Mouse (Mus musculus): ENCODE results near the gene Sdad1.

GRCm38 (mm10) chr5:92256218-92256617, 54.1 kb downstream of the Sdad1 start, which contains the start of gene Ppef2:
- TF ChIP-seq CTCF (conservative IDR thresholded peaks at IDR 0.05 in 1 of 2, IDR thresholded peaks at IDR 0.05 in 1 of 2; ENCODE audit: low read depth in 2 of 2, low read length in 2 of 2) (no peak), POLR2A (IDR thresholded peaks at IDR 0.05; ENCODE audit: low read depth, low read length) (no peak), SMC3 (IDR thresholded peaks at IDR 0.05; ENCODE audit: low read depth, low read length) (no peak)

Data from CH12.LX (cell line).